21 mouse cellular contexts compared by ENCODE assay signal in the genomic region with DNA sequence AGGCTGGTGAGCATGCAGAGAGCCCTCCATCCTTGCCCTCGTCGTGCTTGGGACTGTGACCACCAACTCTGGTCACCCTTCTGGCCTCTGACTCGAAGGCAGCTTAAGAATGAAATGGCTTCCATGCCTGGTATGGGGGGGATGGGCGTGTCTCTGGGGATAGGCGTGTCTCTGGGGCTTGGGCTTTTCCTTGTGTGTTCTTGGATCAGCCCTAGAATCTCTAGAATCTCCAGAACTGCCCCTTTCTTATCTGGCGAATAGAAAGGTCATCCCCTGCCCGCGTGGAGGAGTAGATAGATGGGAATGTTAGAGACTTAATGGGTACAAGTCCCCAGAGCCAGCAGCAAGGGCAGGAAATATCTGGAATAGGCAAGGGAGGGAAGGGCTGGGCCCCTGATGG. TPM values are rescaled to one million over a fixed set of nuclear protein-coding genes. Genes with fewer than 3 reads are reported as not detected.
DNase-seq lines count a peak whose midpoint lies in the region; ATAC-seq lines count a peak whose summit lies in the region.
"Had no signal": no experiment of that assay in that cellular context is flagged by ENCODE, and none has a peak within 500 bp of the region (broad histone marks: within the 10 kb centered on the region; RNA-seq: fewer than 3 reads in every experiment).

No protein-coding gene starts in this region.

- ATAC-seq in hindbrain, embryonic 16.5 days = no peak
- ATAC-seq in forebrain, embryonic 15.5 days (replicated peaks) = no peak
- ATAC-seq in midbrain, embryonic 13.5 days = no peak
- ATAC-seq in erythroid progenitor cell, adult 5-6 weeks (replicated peaks; ENCODE audit: low FRiP score, poor library complexity, severe bottlenecking) = no peak

- no peaks in the 10 kb centered on the region for H3K36me3 ChIP-seq in hindbrain, embryonic 10.5 days
- no peaks in the 10 kb centered on the region for H3K36me3 ChIP-seq in hindbrain, embryonic 16.5 days (ENCODE audit: control insufficient read depth, insufficient read depth, low read length)
- no peaks in the 10 kb centered on the region for H3K36me3 ChIP-seq in forebrain, embryonic 15.5 days
- no peaks in the 10 kb centered on the region for H3K36me3 ChIP-seq in midbrain, embryonic 13.5 days
- H3K36me3 ChIP-seq: hindbrain, embryonic 15.5 days; limb, embryonic 12.5 days; liver, embryonic 13.5 days; lung, embryonic 15.5 days had no signal

- peak overlapping the region; percentile 92 for H3K27ac ChIP-seq in hindbrain, embryonic 10.5 days
- no peak overlapping the region for H3K27ac ChIP-seq in hindbrain, embryonic 16.5 days (ENCODE audit: low read depth, low read length)
- peak overlapping the region; percentile 58 for H3K27ac ChIP-seq in forebrain, embryonic 15.5 days (replicated peaks)
- H3K27ac ChIP-seq in midbrain, embryonic 13.5 days = peak overlapping the region; percentile 80
- H3K27ac ChIP-seq: hindbrain, embryonic 15.5 days; limb, embryonic 12.5 days; liver, embryonic 13.5 days; lung, embryonic 15.5 days; macrophage had no signal

- H3K4me2 ChIP-seq in hindbrain, embryonic 16.5 days (ENCODE audit: low read length) = no peak overlapping the region
- H3K4me2 ChIP-seq in forebrain, embryonic 15.5 days (replicated peaks) = no peak overlapping the region
- H3K4me2 ChIP-seq in midbrain, embryonic 13.5 days (replicated peaks) = 0 out of 2 replicates have a peak overlapping the region, but pooled peaks have one; percentile 4
- H3K4me2 ChIP-seq: hindbrain, embryonic 15.5 days; limb, embryonic 12.5 days; liver, embryonic 13.5 days; lung, embryonic 15.5 days had no signal

- peaks cover 75% of the 10 kb centered on the region for H3K4me1 ChIP-seq in hindbrain, embryonic 10.5 days (replicated peaks)
- H3K4me1 ChIP-seq in hindbrain, embryonic 16.5 days (ENCODE audit: control insufficient read depth, insufficient read depth, low read depth, low read length) = no peaks in the 10 kb centered on the region; the same call in none of the 2 replicates
- peaks cover 36% of the 10 kb centered on the region for H3K4me1 ChIP-seq in forebrain, embryonic 15.5 days
- peaks cover 63% of the 10 kb centered on the region for H3K4me1 ChIP-seq in midbrain, embryonic 13.5 days (replicated peaks)
- H3K4me1 ChIP-seq: liver, embryonic 13.5 days had no signal

- WGBS in hindbrain, embryonic 10.5 days = 6% methylated on average over 8 of the region's 8 CpGs
- 10% methylated on average over 8 of the region's 8 CpGs for WGBS in hindbrain, embryonic 16.5 days
- WGBS in forebrain, embryonic 15.5 days = 5% methylated on average over 8 of the region's 8 CpGs
- WGBS in midbrain, embryonic 13.5 days = 4% methylated on average over 8 of the region's 8 CpGs

- peaks cover 70% of the 10 kb centered on the region for H3K27me3 ChIP-seq in hindbrain, embryonic 10.5 days (ENCODE audit: insufficient read depth, poor library complexity, severe bottlenecking)
- H3K27me3 ChIP-seq in hindbrain, embryonic 16.5 days (replicated peaks; ENCODE audit: control insufficient read depth, insufficient read depth, low read length) = peaks cover 14% of the 10 kb centered on the region
- 0 out of 2 replicates have a peak, but pooled peaks cover 3% of the 10 kb centered on the region for H3K27me3 ChIP-seq in forebrain, embryonic 15.5 days
- peaks cover 24% of the 10 kb centered on the region for H3K27me3 ChIP-seq in midbrain, embryonic 13.5 days

- DNase-seq in hindbrain, embryonic 10.5 days (ENCODE audit: low spot score) = peak; percentile 73
- DNase-seq in embryo, embryonic 9.5 days (ENCODE audit: extremely low spot score) = peak; percentile 69
- no peak for DNase-seq in urinary bladder, adult 18-20 months (ENCODE audit: low spot score in 2 of 2)
- DNase-seq in gastrocnemius, adult 8-10 months (ENCODE audit: low spot score in 2 of 2) = no peak
- DNase-seq: adrenal gland, postnatal 25 days; cerebellum, adult 9-10 months; heart, adult 11 months; kidney, adult 18-20 months; kidney, postnatal 14 days; liver, embryonic 13.5 days; right cerebral cortex, adult 18-20 months; thymus, adult 18-20 months had no signal

- peak overlapping the region; percentile 26; the same call in 1 of the 2 replicates for H3K4me3 ChIP-seq in hindbrain, embryonic 10.5 days
- no peak overlapping the region for H3K4me3 ChIP-seq in hindbrain, embryonic 16.5 days (ENCODE audit: low read length)
- H3K4me3 ChIP-seq in forebrain, embryonic 15.5 days = no peak overlapping the region
- no peak overlapping the region for H3K4me3 ChIP-seq in midbrain, embryonic 13.5 days (replicated peaks)
- H3K4me3 ChIP-seq: erythroblast, embryonic 14.5 days; hindbrain, embryonic 15.5 days; limb, embryonic 12.5 days; liver, embryonic 13.5 days; lung, embryonic 15.5 days had no signal

- H3K9ac ChIP-seq in hindbrain, embryonic 16.5 days (ENCODE audit: low read depth, low read length) = no peak overlapping the region
- H3K9ac ChIP-seq in forebrain, embryonic 15.5 days (replicated peaks) = no peak overlapping the region
- no peak overlapping the region for H3K9ac ChIP-seq in midbrain, embryonic 13.5 days (replicated peaks)
- H3K9ac ChIP-seq: hindbrain, embryonic 15.5 days; limb, embryonic 12.5 days; liver, embryonic 13.5 days; lung, embryonic 15.5 days had no signal

- no peaks in the 10 kb centered on the region for H3K9me3 ChIP-seq in hindbrain, embryonic 10.5 days
- no peaks in the 10 kb centered on the region for H3K9me3 ChIP-seq in hindbrain, embryonic 16.5 days (ENCODE audit: control insufficient read depth, low read length)
- H3K9me3 ChIP-seq in forebrain, embryonic 15.5 days = no peaks in the 10 kb centered on the region
- H3K9me3 ChIP-seq in midbrain, embryonic 13.5 days = no peaks in the 10 kb centered on the region
- H3K9me3 ChIP-seq: hindbrain, embryonic 15.5 days; limb, embryonic 12.5 days; liver, embryonic 13.5 days; lung, embryonic 15.5 days had no signal

RNA-seq across cellular contexts. Expression of gene Hhipl1, which starts 14.0 kb away (rescaled TPM):
- 3.0 and 3.2 TPM in 2 replicates for polyA plus RNA-seq in hindbrain, embryonic 10.5 days (2016; fragmentation: Nextera tagmentation; extraction: Ambion mirVana)
- polyA plus RNA-seq in hindbrain, embryonic 16.5 days (2015; fragmentation: Nextera tagmentation; extraction: Ambion mirVana) = 2.6 and 2.9 TPM in 2 replicates
- 1.8 and 1.9 TPM in 2 replicates for polyA plus RNA-seq in forebrain, embryonic 15.5 days (2015; fragmentation: Nextera tagmentation; extraction: Ambion mirVana)
- 2.0 and 2.9 TPM in 2 replicates for polyA plus RNA-seq in midbrain, embryonic 13.5 days (2015; fragmentation: Nextera tagmentation; extraction: Ambion mirVana)
- total RNA-seq in erythroid progenitor cell, adult 5-6 weeks (2015; ENCODE audit: low replicate concordance) = not detected in 2 replicates
- not detected in 2 replicates for total RNA-seq in erythroid progenitor cell, adult 5-6 weeks (2017; ENCODE audit: low replicate concordance)
- under 1 TPM; 0.44 to 0.74 (median 0.69) TPM for total RNA-seq in gastrocnemius, adult 8-10 months (2022)
- polyA plus RNA-seq: erythroblast, embryonic 14.5 days; liver, embryonic 13.5 days; macrophage had no signal

RNA-seq across cellular contexts. Expression of gene Cyp46a1, which starts 14.1 kb away (rescaled TPM):
- 17.8 and 19.1 TPM in 2 replicates for polyA plus RNA-seq in hindbrain, embryonic 10.5 days (2016; fragmentation: Nextera tagmentation; extraction: Ambion mirVana)
- polyA plus RNA-seq in hindbrain, embryonic 16.5 days (2015; fragmentation: Nextera tagmentation; extraction: Ambion mirVana) = 38.3 and 40.1 TPM in 2 replicates
- 19.8 and 22.6 TPM in 2 replicates for polyA plus RNA-seq in forebrain, embryonic 15.5 days (2015; fragmentation: Nextera tagmentation; extraction: Ambion mirVana)
- polyA plus RNA-seq in midbrain, embryonic 13.5 days (2015; fragmentation: Nextera tagmentation; extraction: Ambion mirVana) = 16.7 and 17.7 TPM in 2 replicates
- total RNA-seq in erythroid progenitor cell, adult 5-6 weeks (2015; ENCODE audit: low replicate concordance) = not detected in 2 replicates
- not detected in 2 replicates for total RNA-seq in erythroid progenitor cell, adult 5-6 weeks (2017; ENCODE audit: low replicate concordance)
- total RNA-seq in gastrocnemius, adult 8-10 months (2022) = under 1 TPM; 0.13 to 0.44 (median 0.19) TPM
- polyA plus RNA-seq: erythroblast, embryonic 14.5 days; macrophage had no signal

RNA-seq across cellular contexts. Expression of gene Ccdc85c, which starts 44.9 kb away (rescaled TPM):
- 14.3 and 16.0 TPM in 2 replicates for polyA plus RNA-seq in hindbrain, embryonic 10.5 days (2016; fragmentation: Nextera tagmentation; extraction: Ambion mirVana)
- polyA plus RNA-seq in hindbrain, embryonic 16.5 days (2015; fragmentation: Nextera tagmentation; extraction: Ambion mirVana) = 7.5 and 10.2 TPM in 2 replicates
- 14.3 and 16.3 TPM in 2 replicates for polyA plus RNA-seq in forebrain, embryonic 15.5 days (2015; fragmentation: Nextera tagmentation; extraction: Ambion mirVana)
- 19.5 and 21.5 TPM in 2 replicates for polyA plus RNA-seq in midbrain, embryonic 13.5 days (2015; fragmentation: Nextera tagmentation; extraction: Ambion mirVana)
- total RNA-seq in erythroid progenitor cell, adult 5-6 weeks (2015; ENCODE audit: low replicate concordance) = not detected in 2 replicates
- 0.64 and 6.3 TPM in 2 replicates for total RNA-seq in erythroid progenitor cell, adult 5-6 weeks (2017; ENCODE audit: low replicate concordance)
- total RNA-seq in gastrocnemius, adult 8-10 months (2022) = 10 to 100 TPM; 41.1 to 49.4 (median 43.5) TPM

RNA-seq across cellular contexts. Expression of gene Eml1, which starts 50.7 kb away (rescaled TPM):
- 104 and 125 TPM in 2 replicates for polyA plus RNA-seq in hindbrain, embryonic 10.5 days (2016; fragmentation: Nextera tagmentation; extraction: Ambion mirVana)
- 59.3 and 62.3 TPM in 2 replicates for polyA plus RNA-seq in hindbrain, embryonic 16.5 days (2015; fragmentation: Nextera tagmentation; extraction: Ambion mirVana)
- 58.6 and 65.7 TPM in 2 replicates for polyA plus RNA-seq in forebrain, embryonic 15.5 days (2015; fragmentation: Nextera tagmentation; extraction: Ambion mirVana)
- polyA plus RNA-seq in midbrain, embryonic 13.5 days (2015; fragmentation: Nextera tagmentation; extraction: Ambion mirVana) = 65.7 and 66.7 TPM in 2 replicates
- total RNA-seq in erythroid progenitor cell, adult 5-6 weeks (2015; ENCODE audit: low replicate concordance) = not detected in 2 replicates
- not detected in 2 replicates for total RNA-seq in erythroid progenitor cell, adult 5-6 weeks (2017; ENCODE audit: low replicate concordance)
- total RNA-seq in gastrocnemius, adult 8-10 months (2022) = 100 to 1,000 TPM in 3 of 4 experiments, 10 to 100 TPM in 1; 92.6 to 123 (median 118) TPM
- polyA plus RNA-seq: macrophage had no signal

Comparison
In these comparisons a context has a peak if more than half of its experiments do, and no peak if none do; other contexts are left out.
1. DNase-seq: peak in hindbrain, embryonic 10.5 days (single experiment) and embryo, embryonic 9.5 days (single experiment); none in urinary bladder, adult 18-20 months (0 of 2) and gastrocnemius, adult 8-10 months (0 of 2).